Mouse (Mus musculus) lung, postnatal 0 days (tissue): ENCODE measurements at regions not wholly inside any gene's neighbourhood (a gene's known extent, or its start where the extent isn't known, plus 50 kb on each side); places are given as distances from the start of the nearest gene placed in this dataset.

Source experiments
- CTCF ChIP-seq: IDR thresholded peaks from 2 replicates; pipeline ENCODE4 v1.5.1; 2016; ENCODE audit warnings: antibody characterized with exemption, mild to moderate bottlenecking
- EP300 ChIP-seq: IDR thresholded peaks from 2 replicates; pipeline ENCODE4 v1.6.1; 2016; ENCODE audit warnings: antibody characterized with exemption, mild to moderate bottlenecking, control low read depth

GRCm38 (mm10) chr14:25316491-25316890 lies 142.5 kb upstream of the Zmiz1 start:
- TF ChIP-seq CTCF: no peak
- TF ChIP-seq EP300: no peak
